Mouse (Mus musculus): ENCODE results near the gene Rpa1. TPM values are rescaled to one million over a fixed set of nuclear protein-coding genes. Genes with fewer than 3 reads are reported as not detected.

Rpa1 gene
- total and polyA plus RNA-seq, 3 experiments = 230 to 357 (median 287) TPM

- H3K9me3 ChIP-seq (replicated peaks; ENCODE audit: low read length) = no peaks in the 10 kb centered on the region
- dilution Hi-C loops (cut with MboI; ENCODE audit: extremely low pct_ligation_motif_present, extremely low pct_unique_long_range_greater_than_20kb, low sequenced_read_pairs) (no loop called here), in situ Hi-C loops (cut with MboI; ENCODE audit: low pct_ligation_motif_present, low pct_unique_long_range_greater_than_20kb, low sequenced_read_pairs) (no loop called here)
- peaks cover 12% of the 10 kb centered on the region for H3K27me3 ChIP-seq (replicated peaks)
- DNase-seq (ENCODE audit: extremely low read depth) = no peak
- H3K79me2 ChIP-seq (replicated peaks; ENCODE audit: control insufficient read depth, extremely low read depth, insufficient read depth, poor library complexity, severe bottlenecking) = no peaks in the 10 kb centered on the region
- no peak overlapping the region for H3K9ac ChIP-seq (ENCODE audit: insufficient read depth, low read depth)
- no peak overlapping the region for H3K4me2 ChIP-seq (ENCODE audit: insufficient read depth, low read depth, poor library complexity, severe bottlenecking)
- TF ChIP-seq JUN (IDR thresholded peaks at IDR 0.05; ENCODE audit: insufficient read depth, low read depth, low read length) (no peak), KAT2A (IDR thresholded peaks at IDR 0.05; ENCODE audit: insufficient replicate concordance, low read length) (no peak), MXI1 (IDR thresholded peaks at IDR 0.05; ENCODE audit: low read depth, low read length) (no peak), MAZ (IDR thresholded peaks at IDR 0.05; ENCODE audit: low read depth, low read length) (no peak), MAX (IDR thresholded peaks at IDR 0.05; ENCODE audit: low read length) (no peak), ZC3H11A (IDR thresholded peaks at IDR 0.05; ENCODE audit: low read depth, low read length) (no peak), TCF12 (IDR thresholded peaks at IDR 0.05; ENCODE audit: low read depth, low read length) (no peak), IRF4 (IDR thresholded peaks at IDR 0.05; ENCODE audit: low read depth, low read length) (no peak), CHD2 (IDR thresholded peaks at IDR 0.05; ENCODE audit: low read length) (no peak), MAFK (IDR thresholded peaks at IDR 0.05; ENCODE audit: insufficient replicate concordance, low read length) (no peak), ETS1 (conservative IDR thresholded peaks at IDR 0.05; ENCODE audit: low read depth, low read length) (no peak), MEF2A (IDR thresholded peaks at IDR 0.05; ENCODE audit: borderline replicate concordance, low read depth, low read length) (no peak), PAX5 (IDR thresholded peaks at IDR 0.05; ENCODE audit: low read length) (no peak), TBP (conservative IDR thresholded peaks at IDR 0.05; ENCODE audit: low read depth, low read length) (no peak), NELFE (IDR thresholded peaks at IDR 0.05; ENCODE audit: low read depth, low read length) (no peak), UBTF (IDR thresholded peaks at IDR 0.05; ENCODE audit: low read depth, low read length) (no peak), E2F4 (IDR thresholded peaks at IDR 0.05; ENCODE audit: insufficient replicate concordance, low read depth, low read length) (no peak)
- peaks cover 11 to 33% of the 10 kb centered on the region in 2 experiments for H3K4me1 ChIP-seq (ENCODE audit: control insufficient read depth in 1 of 2, insufficient read depth in 2 of 2)
- H3K27ac ChIP-seq (ENCODE audit: insufficient read depth, low read depth) = no peak overlapping the region
- H3K4me3 ChIP-seq (replicated peaks in 1 of 3; ENCODE audit: low read depth in 2 of 3, low read length in 2 of 3, poor library complexity in 1 of 3) = no peak overlapping the region
- no peaks in the 10 kb centered on the region for H3K36me3 ChIP-seq (replicated peaks in 1 of 2; ENCODE audit: control insufficient read depth in 1 of 2, insufficient read depth in 1 of 2, low read length in 1 of 2)
Measured at GRCm38 (mm10) chr11:75263274-75263963, 84.7 kb downstream of the Rpa1 start.

GRCm38 (mm10) chr11:75262791-75263190, 85.3 kb downstream of the Rpa1 start:
- peaks cover 10 to 32% of the 10 kb centered on the region in 2 experiments for H3K4me1 ChIP-seq (ENCODE audit: control insufficient read depth in 1 of 2, insufficient read depth in 2 of 2)
- no peaks in the 10 kb centered on the region for H3K36me3 ChIP-seq (replicated peaks in 1 of 2; ENCODE audit: control insufficient read depth in 1 of 2, insufficient read depth in 1 of 2, low read length in 1 of 2)
- H3K4me3 ChIP-seq (replicated peaks in 1 of 3; ENCODE audit: low read depth in 2 of 3, low read length in 2 of 3, poor library complexity in 1 of 3) = no peak overlapping the region
- no peaks in the 10 kb centered on the region for H3K79me2 ChIP-seq (replicated peaks; ENCODE audit: control insufficient read depth, extremely low read depth, insufficient read depth, poor library complexity, severe bottlenecking)
- no peak overlapping the region for H3K4me2 ChIP-seq (ENCODE audit: insufficient read depth, low read depth, poor library complexity, severe bottlenecking)
- in situ Hi-C loops (cut with MboI; ENCODE audit: low pct_ligation_motif_present, low pct_unique_long_range_greater_than_20kb, low sequenced_read_pairs) = no loop called here
- H3K9me3 ChIP-seq (replicated peaks; ENCODE audit: low read length) = no peaks in the 10 kb centered on the region
- TF ChIP-seq UBTF (IDR thresholded peaks at IDR 0.05; ENCODE audit: low read depth, low read length) = no peak
- TF ChIP-seq PAX5 (IDR thresholded peaks at IDR 0.05; ENCODE audit: low read length) = no peak
- no peak for TF ChIP-seq ELF1 (IDR thresholded peaks at IDR 0.05; ENCODE audit: low read depth, low read length)
- no peak for TF ChIP-seq RAD21 (IDR thresholded peaks at IDR 0.05; ENCODE audit: low read depth, low read length)
- TF ChIP-seq MAFK (IDR thresholded peaks at IDR 0.05; ENCODE audit: insufficient replicate concordance, low read length) = no peak
- TF ChIP-seq ZMIZ1 (IDR thresholded peaks at IDR 0.05; ENCODE audit: low read depth, low read length) = no peak
- no peak for TF ChIP-seq RCOR1 (conservative IDR thresholded peaks at IDR 0.05; ENCODE audit: low read depth, low read length)
- TF ChIP-seq ZNF384 (IDR thresholded peaks at IDR 0.05; ENCODE audit: low read depth, low read length) = no peak
- no peak for TF ChIP-seq CHD1 (IDR thresholded peaks at IDR 0.05; ENCODE audit: low read depth, low read length)
- no peak for TF ChIP-seq NRF1 (IDR thresholded peaks at IDR 0.05; ENCODE audit: low read depth, low read length)
- no peak for TF ChIP-seq POLR2A (IDR thresholded peaks at IDR 0.05; ENCODE audit: low read depth, low read length)
- TF ChIP-seq USF1 (IDR thresholded peaks at IDR 0.05; ENCODE audit: low read depth, low read length) = no peak
- DNase-seq (ENCODE audit: extremely low read depth) = no peak
- no peak overlapping the region for H3K9ac ChIP-seq (ENCODE audit: insufficient read depth, low read depth)
- H3K27me3 ChIP-seq (replicated peaks) = peaks cover 8% of the 10 kb centered on the region
- no peak overlapping the region for H3K27ac ChIP-seq (ENCODE audit: insufficient read depth, low read depth)
- dilution Hi-C loops (cut with MboI; ENCODE audit: extremely low pct_ligation_motif_present, extremely low pct_unique_long_range_greater_than_20kb, low sequenced_read_pairs) = no loop called here
